Mouse (Mus musculus) heart, adult 8-10 months (tissue): ENCODE data around the gene Ikbip. TPM values are rescaled to one million over a fixed set of nuclear protein-coding genes. Genes with fewer than 3 reads are reported as not detected.

ENCODE experiments used
- DNase-seq: peaks from one replicate; pipeline ENCODE4 v3.0.0; 2022; ENCODE audit warnings: low spot score
- total RNA-seq, 4 experiments: library from RNA; stranded (reverse); gene quantifications; 2 replicates each; pipeline ENCODE4 v1.2.4; 2022

The Ikbip gene
- 10 to 100 TPM; 19.8 to 22.9 (median 21.7) TPM for total RNA-seq

DNA sequence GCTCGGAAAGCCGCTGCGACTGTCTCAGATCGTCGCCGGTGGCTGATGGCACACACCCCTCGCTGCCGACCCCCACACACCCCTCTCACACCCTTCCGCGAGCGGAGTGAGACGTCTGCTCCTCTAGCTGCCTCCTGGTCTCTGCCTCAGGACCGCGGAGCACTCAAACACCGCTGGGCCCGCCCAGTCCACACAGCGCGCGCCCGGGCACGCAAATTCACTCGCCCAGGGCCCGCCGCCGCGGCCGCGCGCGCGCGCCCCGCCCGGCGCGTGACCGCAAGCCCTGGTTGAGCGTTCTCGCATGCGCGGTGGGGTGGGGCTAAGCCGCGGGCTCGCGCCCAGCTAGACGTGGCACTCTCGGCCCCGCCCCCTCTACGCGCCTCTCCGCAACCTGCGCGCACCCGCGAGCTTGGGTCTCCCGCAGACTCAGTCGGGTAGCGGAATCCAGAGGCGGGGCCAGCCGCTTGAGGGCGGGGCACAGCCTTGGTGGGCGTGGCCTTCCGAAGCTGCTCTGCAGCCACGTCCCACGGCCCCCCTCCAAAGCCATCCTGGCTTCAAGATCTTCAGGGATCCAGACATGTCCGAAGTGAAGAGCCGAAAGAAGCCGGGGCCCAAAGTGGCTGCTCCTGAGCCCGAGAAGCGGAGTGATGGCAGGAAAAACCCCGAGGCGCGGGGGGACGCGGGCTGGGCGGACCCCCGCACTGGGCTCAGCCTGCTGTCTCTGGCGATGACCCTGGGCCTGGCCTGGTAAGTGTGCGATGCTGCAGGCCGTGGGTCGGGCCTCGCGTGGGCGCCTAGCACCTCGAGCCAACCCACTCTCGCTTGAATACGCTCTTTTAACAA, at the start of gene Ikbip, which contains the start of gene Apaf1:
Gene Ikbip (plus strand): TSS at position 391 of the 843 bp plus-strand sequence.
Gene Apaf1 (minus strand): TSS at position 221 of the 843 bp plus-strand sequence.
- DNase-seq: peak; percentile 99

DNA sequence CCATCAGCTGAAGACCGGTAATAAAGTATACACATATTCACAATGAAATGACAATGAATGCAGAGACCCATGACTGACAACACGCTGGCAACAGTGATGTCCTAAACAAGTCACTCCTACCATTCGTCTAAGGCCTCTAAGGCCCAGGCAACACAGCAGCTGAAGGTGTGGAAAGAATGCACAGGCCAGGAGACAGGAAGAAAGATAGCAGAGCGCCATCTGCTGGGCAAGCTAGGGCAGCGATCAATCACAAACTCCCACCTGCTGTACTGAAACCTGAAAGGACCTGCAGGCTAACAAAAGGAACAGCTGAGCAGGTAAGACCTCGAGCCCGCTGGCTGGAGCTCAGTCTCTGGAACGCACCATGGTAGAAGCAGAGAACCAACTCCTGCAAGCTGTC, 48.8 kb upstream of the Ikbip start:
- DNase-seq: peak; percentile 24

DNA sequence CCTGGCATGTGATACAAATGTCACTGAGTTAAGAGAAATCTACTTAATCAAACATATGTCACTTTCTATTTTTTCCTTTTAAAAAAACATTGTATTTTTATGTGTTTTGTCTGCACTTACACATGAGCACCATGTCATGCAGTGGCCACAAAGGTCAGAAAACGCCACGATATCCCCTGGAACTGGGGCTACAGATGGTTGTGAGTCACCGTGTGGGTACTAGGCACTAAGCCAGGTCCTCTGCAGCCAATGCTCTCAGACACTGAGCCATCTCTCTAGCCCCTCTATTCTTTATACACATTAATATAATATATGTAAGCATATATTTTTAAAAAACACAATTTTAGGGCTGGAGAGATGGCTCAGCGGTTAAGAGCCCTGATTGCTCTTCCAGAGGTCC, 33.0 kb upstream of the Ikbip start:
- DNase-seq: no peak

DNA sequence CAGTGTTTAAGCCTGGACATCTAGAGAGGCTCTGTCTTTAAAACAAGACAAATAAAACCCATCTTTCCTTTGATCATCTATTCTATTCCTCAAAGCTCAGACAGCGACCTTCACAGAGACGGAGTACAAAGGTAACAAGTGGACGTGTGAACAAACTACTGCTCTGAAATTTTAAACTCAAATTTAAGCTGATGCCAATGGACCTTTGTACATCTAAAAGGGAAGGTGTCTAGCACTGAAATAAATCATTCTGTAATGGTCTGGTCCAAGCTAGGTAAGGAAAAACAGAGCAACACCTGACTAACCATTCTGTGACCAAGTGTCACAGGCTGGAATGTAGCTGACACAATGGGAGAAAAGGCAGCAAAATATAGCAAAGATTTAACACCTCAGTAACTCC, 31.6 kb upstream of the Ikbip start:
- no peak for DNase-seq

DNA sequence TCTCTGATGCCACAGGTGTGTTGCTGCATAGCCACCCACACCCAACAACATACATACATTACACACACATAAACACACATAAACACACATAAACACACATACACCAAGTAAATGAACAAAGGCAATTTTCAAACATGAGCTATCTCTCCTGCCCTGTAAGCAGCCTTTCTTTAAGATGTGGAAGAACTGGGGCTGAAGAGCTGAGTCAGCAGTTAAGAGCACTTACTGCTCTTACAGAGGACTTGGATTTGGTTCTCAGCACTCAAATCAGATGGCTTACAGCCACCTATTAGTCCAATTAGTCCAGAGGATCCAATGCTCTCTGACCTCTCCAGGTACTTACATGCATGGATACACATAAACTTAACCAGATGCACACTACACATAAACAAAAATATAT, 30.0 kb upstream of the Ikbip start:
- no peak for DNase-seq

DNA sequence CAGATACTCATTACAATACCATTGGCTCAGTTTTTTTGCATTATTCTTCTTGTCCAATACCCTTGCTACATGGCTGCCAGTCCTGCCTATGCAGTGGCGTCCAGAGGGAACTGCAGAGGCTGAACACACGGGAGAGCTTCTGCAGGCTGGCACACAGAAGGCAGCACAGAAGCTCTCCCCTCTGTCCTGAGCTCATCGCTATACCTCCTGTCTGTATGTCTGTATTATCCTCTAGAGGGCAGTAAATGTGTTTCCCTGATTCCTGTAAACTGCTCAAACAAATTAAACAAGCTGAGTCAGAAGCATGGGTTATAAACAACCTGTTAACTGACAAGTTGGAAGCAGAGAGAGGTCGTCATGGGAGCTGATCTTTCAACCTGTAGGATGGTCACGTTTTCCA, 22.0 kb upstream of the Ikbip start:
- DNase-seq: no peak

DNA sequence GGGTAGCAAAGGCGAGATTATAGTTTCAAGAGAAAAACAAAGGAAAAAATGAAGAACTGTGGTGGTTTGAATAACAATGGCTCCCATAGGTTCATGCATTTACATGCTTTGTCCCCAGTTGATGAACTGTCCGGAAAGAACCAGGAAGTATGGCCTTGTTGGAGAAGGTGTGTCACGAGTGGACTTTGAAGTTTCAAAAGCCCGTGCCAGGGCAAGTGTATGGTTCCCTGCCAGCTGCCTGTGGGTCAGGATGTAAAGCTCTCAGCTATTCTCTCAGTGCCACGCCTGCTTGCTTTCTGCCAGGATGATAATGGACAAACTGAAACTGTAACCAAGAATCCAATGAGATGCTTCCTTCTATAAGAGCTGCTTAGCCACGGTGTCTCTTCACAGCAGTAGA, 20.4 kb upstream of the Ikbip start:
- no peak for DNase-seq

DNA sequence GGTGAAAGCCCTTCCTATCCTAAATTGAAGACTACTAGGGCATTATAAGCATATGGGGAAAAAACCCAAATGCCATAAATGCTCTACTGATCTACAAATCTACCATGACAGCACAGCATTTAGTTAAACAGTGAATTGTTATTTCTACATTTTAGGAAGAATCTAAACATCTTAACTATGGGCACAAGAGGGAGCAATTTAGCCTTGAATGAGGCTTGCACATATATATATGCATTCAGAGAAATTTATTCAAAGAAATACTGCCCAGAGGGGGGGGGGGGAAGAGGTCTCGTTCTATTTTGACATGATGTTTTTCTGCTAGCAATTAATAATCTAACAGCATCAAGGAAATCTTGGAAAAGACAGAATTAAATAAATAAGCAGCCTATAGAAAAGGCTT, 11.0 kb upstream of the Ikbip start:
- no peak for DNase-seq

DNA sequence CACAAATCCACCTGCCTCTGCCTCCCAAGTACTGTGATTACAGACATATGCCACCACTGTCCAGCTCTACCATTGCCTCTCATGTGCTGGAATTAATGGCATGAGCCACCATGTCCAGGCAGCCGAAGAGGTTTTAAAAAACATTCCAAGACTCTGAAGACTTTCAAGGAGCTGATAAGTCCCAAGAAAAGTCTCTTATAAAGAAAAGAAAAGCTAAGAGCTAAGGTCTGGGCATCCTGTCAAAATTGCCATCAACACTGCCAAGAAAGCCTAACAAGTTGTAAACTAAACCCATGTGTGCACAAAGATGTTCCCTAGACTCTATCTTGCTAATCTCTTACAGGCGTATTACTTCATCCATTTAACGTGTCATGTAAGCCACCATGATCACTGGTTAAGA, 9.4 kb upstream of the Ikbip start:
- no peak for DNase-seq

DNA sequence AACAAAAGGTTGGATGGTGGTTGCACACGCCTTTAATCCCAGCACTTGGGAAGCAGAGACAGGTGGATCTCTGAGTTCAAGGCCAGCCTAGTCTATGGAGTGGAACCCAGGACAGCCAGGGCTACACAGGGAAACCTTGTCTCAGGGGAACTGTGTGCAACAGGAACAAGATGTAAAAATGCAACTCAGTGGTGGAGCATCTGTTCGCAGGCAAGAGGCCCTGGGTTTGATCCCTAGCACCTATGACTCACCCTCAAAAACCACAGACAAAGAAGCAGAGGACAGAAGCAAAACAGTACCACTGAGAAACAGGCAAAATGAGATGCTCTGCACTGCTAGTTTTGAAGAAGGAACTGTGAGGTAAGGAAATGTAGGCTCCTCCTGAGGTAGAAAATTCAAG, 6.1 kb upstream of the Ikbip start:
- DNase-seq: no peak

DNA sequence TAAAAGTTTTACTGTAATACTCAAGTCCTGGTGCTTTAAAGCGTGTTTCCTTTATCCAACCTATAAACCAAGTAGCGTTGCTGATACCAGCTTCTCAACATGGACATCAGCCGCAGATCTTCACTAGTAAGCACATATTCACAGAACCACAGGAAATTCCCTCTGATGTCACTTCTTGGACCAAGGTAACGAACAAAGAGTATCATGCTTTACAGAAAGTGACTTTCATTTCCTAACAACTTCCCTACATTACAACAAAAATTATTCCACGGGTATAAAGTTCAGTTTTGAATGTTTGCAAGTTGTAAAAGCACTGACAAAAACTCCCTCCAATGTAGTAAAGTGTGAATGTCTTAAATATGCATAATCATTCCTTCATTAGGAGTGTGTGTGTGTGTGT, 2.2 kb upstream of the Ikbip start:
- DNase-seq: peak; percentile 40

DNA sequence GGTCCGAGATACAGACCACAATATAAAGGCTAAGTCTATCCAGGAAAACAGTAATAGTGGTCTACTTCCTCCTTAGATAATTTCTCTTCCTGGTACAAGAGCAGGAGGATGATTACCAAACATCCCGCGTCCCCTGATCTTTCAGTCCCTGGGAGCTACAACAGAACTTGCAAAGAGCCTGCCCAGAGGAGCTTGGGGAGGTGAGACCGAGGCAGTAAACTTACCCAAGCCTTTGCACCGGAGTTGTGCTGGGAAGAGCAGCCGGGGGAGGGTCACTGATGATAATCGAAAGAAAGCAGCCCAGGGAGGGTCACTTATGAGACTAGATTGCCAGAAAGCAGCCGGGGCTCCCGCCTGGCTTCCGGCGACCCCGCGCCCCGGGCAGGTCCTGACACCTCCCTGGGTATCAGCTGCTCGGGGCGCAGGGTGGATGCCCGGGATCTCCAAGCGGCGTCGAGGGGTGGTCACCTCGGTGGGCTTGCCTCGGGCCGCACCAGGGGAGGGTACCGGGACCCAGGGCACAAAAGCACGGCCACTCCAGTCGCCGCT, 707 bp upstream of the Ikbip start:
- peak; percentile 20 for DNase-seq

DNA sequence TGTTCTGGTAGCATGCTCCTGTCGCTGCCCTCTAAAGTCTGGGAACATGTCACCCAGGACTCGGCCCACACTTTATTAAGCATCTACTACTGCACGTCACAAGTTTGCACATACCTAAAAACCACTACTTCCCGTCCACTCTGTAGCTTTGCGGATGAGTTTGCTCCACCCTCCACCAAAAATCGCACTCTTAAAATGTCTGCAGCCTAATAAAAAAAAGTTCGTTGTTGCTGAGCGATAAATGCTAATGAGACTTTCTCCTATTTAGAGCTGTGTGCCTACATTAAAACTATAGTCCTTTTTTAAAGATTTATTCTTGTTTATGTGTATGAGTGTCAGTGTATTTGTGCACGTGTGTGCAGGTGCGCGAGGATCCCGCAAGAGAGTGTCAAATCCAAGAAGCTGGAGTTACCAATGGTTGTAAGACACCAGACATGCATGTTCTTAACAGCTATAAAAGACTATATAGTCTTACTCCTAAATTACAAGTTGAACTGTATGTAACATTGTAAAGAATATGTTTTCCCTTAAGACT, 720 bp downstream of the Ikbip start:
- DNase-seq: no peak

DNA sequence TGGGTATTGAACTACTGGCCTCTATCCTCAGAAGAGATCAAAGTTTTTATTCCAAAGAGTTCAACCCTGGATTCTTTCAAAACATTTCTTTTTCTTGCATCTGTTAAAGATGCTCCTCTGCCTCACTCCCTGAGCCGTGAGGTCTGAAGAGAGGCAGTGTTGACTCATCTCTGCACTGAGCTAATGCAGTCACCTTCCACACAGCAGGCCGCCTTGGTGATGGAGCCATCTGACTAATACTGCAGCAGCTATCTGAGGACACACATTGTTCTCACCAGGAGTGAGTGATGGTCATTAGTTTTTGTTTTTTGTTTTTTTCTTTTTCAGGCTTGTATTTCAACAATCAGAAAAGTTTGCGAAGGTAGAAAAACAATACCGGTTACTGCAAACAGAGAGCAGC, 10.1 kb downstream of the Ikbip start:
- no peak for DNase-seq

DNA sequence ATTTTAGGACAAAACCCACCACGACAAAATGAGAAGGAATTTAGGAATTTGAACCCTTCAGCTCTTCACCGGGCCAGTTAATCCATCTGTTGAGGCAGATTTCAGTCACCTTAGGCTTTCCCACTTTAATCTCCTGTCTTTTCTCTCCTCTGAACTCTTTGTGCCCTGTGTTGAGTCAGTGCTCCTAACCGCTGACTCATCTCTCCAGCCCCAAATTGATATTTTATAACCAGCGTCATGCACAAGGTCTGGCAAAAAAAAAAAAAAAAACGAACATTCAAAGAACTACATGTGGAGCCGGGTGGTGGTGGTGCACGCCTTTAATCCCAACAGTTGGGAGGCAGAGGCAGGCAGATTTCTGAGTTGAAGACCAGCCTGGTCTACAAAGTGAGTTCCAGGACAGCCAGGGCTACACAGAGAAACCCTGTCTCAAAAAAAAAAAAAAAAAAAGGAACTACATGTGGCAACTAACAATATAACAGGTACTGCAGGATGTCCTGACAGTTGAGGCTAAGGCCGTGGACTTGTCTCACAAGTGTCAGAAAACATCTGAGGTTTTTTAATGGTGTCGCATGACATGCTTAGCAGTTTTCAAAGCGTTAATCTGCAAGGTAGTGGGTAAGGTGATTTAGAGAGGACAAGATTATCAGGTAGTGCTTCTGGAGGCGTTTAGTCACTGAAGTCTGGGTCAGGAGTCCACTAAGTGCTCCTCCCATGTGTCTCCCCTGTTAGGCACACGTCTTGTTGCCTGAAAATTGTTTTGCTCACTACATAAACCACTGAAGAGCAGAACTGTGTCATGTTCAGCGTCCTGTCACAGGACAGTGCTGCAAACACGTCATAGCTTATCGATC, 11.7 kb downstream of the Ikbip start:
- no peak for DNase-seq

DNA sequence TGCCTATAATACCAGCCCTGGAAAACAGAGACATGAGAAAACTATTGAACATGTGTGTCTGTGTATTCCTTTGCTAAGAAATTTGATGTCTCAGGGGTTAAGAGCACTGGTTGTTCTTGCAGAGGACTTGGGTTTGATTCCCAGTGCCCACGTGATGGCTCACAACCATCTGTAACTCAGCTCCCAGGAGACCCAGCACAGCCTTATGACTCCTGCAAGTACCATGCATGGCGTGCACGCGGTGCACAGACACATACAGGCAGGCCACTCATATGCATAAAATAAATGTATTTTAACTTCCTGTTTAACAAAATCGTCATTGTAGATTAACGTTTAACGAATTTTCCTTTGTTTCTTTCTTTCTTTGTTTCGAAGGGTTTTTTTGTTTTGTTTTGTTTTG, 15.3 kb downstream of the Ikbip start:
- no peak for DNase-seq

DNA sequence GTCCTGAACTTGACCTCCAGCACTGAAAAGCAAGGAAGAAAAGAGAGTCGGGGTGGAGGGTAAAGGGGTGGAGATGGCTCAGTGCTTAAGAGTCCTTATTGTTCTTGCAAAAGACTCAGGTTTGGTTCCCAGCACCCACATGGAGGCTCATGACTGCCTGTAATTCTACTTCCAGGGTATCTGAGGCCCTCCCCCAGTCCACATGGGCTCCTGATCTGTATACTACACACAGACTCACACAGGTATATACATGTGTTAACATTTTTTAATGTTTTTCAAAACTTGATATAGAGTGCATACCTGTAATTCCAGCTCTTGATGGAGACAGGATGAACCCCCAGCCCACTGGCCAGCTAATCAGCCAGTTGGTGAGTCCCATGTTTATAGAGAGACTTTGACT, 17.4 kb downstream of the Ikbip start:
- DNase-seq: no peak

DNA sequence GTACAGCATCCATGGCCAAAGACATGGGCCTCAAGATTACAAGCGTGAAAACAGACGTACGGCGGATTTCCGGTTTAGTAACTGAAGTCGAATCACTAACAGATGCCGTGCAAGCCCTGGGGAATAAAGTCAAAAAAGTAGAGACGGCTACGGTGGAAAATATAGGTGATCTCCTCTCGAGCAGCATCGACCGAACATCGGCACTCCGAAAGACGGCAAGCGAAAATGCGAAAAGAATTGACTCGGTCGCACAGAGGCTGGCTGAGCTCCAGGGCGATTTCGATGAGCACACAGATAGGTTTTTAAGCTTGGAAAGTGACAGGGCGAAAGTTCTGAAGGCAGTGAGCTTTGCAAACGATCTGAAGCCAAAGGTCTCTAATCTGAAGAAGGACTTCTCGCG, 19.2 kb downstream of the Ikbip start:
- DNase-seq: no peak

DNA sequence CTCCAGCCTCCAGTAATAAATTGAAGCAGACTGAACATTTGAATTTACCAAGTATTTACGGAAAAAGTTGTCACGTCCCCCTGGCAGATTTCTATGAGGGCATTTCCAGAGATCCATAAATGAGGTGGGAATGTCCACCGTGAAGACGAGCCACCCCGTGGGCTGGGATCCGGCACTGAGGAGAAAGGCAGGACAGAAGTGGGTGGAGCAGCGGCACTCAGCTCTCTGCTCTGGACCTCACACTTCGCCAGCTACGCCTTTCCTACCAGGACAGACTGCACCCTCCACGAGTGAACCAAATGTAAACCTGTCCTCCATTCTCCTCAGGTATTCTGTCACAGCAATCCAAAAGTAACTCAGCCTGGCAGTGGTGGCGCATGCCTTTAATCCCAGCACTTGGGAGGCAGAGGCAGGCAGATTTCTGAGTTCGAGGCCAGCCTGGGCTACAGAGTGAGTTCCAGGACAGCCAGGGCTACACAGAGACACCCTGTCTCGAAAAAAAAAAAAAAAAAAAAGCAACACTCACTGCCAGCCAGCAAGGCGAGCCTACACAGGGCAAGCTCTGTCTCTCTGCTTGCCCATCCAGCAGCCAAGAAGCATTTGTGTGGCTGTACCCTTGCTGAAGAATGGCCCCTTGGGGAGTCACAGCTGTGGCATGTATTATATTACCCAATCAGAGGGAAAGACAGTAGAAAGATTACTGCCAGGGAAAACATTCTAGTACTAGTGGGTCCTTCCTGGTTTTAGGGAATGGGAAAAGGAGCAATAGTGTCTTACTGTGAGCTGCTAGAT, 20.3 kb downstream of the Ikbip start:
- no peak for DNase-seq

DNA sequence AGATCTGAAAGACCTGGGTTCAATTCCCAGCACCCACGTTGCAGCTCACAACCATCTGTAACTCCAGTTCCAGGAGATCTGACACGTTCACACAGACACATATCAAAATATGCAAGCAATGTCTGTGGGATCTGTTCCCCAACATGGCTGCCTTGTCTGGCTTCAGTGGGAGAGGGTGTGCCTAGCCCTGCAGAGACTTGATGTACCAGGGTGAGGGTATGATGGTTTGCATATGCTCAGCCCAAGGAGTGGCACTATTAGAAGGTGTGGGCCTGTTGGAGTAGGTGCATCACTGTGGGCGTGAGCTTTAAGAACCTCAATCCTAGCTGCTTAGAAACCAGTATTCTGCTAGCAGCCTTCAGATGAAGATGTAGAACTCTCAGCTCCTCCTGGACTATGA, 23.2 kb downstream of the Ikbip start:
- no peak for DNase-seq

DNA sequence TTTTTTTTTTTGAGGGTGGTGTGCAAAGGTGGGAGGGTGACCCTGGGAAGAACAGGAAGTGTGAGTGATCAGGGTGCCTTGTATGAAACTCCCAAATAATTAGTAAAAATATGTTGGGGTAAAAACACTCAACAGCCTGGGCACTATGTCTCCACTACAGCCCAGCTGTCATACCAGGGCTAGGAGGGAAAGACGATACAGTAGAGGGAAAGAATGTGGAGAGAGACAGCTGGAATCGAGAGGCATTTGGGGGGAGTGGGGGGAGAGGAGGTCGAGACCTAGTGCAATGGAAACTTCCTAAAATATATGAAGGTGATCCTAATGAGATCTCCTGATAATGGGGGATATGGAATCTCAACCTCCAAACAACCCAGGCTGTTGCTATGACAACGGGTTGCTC, 27.1 kb downstream of the Ikbip start:
- DNase-seq: no peak

DNA sequence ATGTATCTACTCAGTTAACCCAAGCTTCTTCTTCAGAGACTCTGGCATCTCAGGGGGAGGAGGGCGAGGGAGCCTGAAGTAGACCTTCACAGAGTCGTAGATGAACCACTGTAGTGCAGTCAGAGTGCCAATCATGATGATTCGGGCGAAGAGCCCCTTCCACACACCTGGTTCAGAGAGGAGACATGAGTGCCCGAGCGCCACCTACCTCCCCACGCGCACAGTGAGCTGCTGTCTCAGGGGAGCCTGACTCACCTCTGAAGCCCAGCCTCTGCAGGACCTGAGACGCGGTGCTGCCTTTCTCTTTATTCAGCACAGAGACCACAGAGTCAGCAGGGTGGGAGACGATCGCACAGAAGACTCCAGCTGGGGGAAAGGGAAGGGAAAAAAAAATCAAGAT, 34.2 kb downstream of the Ikbip start:
- no peak for DNase-seq
